Mouse (Mus musculus): ENCODE results near the gene Ush1c. TPM values are rescaled to one million over a fixed set of nuclear protein-coding genes. Genes with fewer than 3 reads are reported as not detected.

The Ush1c gene
- total and polyA plus RNA-seq, 2 experiments from 2014 or later = 1.6 to 1.9 TPM

DNA sequence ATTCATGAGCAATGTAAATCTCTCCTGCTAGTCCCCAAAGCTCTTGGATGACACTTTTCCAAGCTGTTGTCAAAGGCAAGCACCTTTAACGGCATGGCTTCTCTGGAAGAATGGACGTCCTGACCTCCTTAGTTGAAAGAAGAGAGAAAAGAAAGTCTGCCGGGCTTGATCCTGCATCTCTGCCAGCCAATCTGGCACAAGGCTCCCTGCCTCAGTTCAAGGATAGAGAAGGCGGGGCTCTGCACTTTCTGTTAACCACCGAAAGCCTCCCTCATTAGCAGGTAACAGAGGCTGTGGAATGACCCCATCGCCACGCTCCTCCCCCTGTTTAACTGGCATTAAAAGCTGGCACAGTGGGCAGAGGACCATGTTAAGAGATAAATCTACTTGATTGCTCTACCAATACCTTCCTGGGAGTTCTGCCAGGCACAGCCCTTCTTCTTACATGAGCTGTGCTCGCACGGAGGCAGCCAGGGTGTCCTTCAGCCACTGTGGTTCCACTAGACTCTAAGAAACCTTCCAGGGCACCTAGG is 85.4 kb downstream of the Ush1c start:
- no peaks in the 10 kb centered on the region for H3K4me1 ChIP-seq (ENCODE audit: insufficient read depth)
- no peaks in the 10 kb centered on the region for H3K27me3 ChIP-seq (ENCODE audit: insufficient read depth, low read length)
- no peak overlapping the region for H3K4me3 ChIP-seq (ENCODE audit: low read depth, low read length)
- 28% methylated on average over 9 of the region's 9 CpGs for WGBS
- no peak overlapping the region for H3K4me2 ChIP-seq (ENCODE audit: low read depth)
- H3K9me3 ChIP-seq (ENCODE audit: low read length) = no peaks in the 10 kb centered on the region
- H3K27ac ChIP-seq (ENCODE audit: low read depth, low read length) = no peak overlapping the region
- ATAC-seq = no peak
- TF ChIP-seq CTCF (IDR thresholded peaks at IDR 0.05; ENCODE audit: low read depth) = no peak
- no peak overlapping the region for H3K9ac ChIP-seq
- DNase-seq = no peak
- no peaks in the 10 kb centered on the region for H3K36me3 ChIP-seq (ENCODE audit: insufficient read depth)

DNA sequence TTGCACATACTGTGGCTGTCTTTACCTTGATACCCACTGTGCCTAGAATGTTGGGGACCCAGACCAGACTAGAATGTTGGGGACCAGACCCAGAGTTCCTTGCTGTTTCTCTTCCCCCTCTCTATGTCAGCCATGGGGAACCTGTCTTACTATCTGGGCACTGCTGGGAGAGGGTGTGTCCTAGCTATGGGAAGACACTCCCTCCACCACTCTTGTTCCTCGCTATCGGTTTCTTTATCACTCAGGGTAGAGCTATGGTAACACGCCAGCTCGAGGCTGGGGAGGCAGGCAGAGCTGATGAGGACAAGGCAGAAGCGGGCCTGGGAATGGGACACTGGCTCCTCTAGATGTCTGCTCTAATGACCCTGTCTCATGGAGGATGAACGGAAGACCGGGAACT is 90.9 kb downstream of the Ush1c start:
- DNase-seq (no peak), ATAC-seq (no peak)
- no peak for TF ChIP-seq CTCF (IDR thresholded peaks at IDR 0.05; ENCODE audit: low read depth)
- Histone ChIP-seq H3K27me3 (ENCODE audit: insufficient read depth, low read length) (no peaks in the 10 kb centered on the region), H3K9ac (no peak overlapping the region), H3K4me1 (ENCODE audit: insufficient read depth) (no peaks in the 10 kb centered on the region), H3K27ac (ENCODE audit: low read depth, low read length) (0 out of 2 replicates have a peak overlapping the region, but pooled peaks have one; percentile 35), H3K9me3 (ENCODE audit: low read length) (no peaks in the 10 kb centered on the region), H3K36me3 (ENCODE audit: insufficient read depth) (no peaks in the 10 kb centered on the region), H3K4me2 (ENCODE audit: low read depth) (no peak overlapping the region), H3K4me3 (ENCODE audit: low read depth, low read length) (no peak overlapping the region)
- WGBS = 88% methylated on average over 7 of the region's 7 CpGs

DNA sequence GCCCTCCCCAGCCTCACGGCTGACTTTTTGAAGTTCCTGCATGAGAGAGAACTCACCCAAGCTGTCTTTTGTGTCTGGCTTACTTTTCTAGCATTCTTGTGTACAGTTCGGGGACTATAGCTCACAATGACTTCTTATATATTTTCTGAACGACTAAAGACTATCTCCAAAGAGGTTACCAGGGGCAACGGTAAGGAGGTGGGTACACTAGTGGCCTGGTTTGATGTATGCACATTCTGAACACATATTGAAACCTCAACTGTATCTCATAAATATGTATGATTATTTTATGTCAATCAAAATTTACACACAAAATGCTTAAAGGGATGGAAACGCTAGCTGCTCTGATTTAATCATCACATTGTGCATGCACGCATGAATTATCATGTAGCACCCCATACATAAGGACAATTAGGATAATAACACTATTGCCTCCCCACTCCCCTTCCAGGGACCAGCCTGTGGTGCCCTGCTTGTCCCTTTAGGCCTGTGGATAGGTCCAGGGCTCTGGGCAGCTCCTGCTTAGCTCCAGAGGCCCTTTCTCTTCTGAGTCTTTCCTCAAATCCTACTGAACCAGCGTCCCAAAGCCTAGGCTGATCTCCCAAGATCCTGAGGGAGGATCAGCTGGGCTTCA is 91.5 kb downstream of the Ush1c start:
- no peak for TF ChIP-seq CTCF (IDR thresholded peaks at IDR 0.05; ENCODE audit: low read depth)
- Histone ChIP-seq H3K9me3 (ENCODE audit: low read length) (no peaks in the 10 kb centered on the region), H3K4me1 (ENCODE audit: insufficient read depth) (no peaks in the 10 kb centered on the region), H3K9ac (no peak overlapping the region), H3K27ac (ENCODE audit: low read depth, low read length) (0 out of 2 replicates have a peak overlapping the region, but pooled peaks have one; percentile 35), H3K4me3 (ENCODE audit: low read depth, low read length) (no peak overlapping the region), H3K27me3 (ENCODE audit: insufficient read depth, low read length) (no peaks in the 10 kb centered on the region), H3K36me3 (ENCODE audit: insufficient read depth) (no peaks in the 10 kb centered on the region), H3K4me2 (ENCODE audit: low read depth) (no peak overlapping the region)
- DNase-seq = no peak
- WGBS = 36% methylated on average over 7 of the region's 7 CpGs
- ATAC-seq = peak; percentile 51; the same call in 1 of the 2 replicates

Other genes starting within 250 kb of the Ush1c start
- 0.54 and 0.62 TPM in 2 replicates for gene Abcc6, start 208.2 kb downstream of the Ush1c start, total RNA-seq (2014; rRNA removed)
- gene Abcc6, start 208.2 kb downstream of the Ush1c start, polyA plus RNA-seq (2015; fragmentation: Nextera tagmentation; extraction: Ambion mirVana) = 0.11 and 0.34 TPM in 2 replicates
- 40.5 and 41.1 TPM in 2 replicates for gene Nomo1, start 204.8 kb downstream of the Ush1c start, total RNA-seq (2014; rRNA removed)
- 27.3 and 32.9 TPM in 2 replicates for gene Nomo1, start 204.8 kb downstream of the Ush1c start, polyA plus RNA-seq (2015; fragmentation: Nextera tagmentation; extraction: Ambion mirVana)
- gene Kcnj11, start 137.7 kb downstream of the Ush1c start, total RNA-seq (2014; rRNA removed) = 13.1 TPM in 2 replicates
- 2.6 TPM in 2 replicates for gene Kcnj11, start 137.7 kb downstream of the Ush1c start, polyA plus RNA-seq (2015; fragmentation: Nextera tagmentation; extraction: Ambion mirVana)
- gene Abcc8, start 58.5 kb downstream of the Ush1c start, total RNA-seq (2014; rRNA removed) = 11.5 and 18.9 TPM in 2 replicates
- 6.7 and 7.0 TPM in 2 replicates for gene Abcc8, start 58.5 kb downstream of the Ush1c start, polyA plus RNA-seq (2015; fragmentation: Nextera tagmentation; extraction: Ambion mirVana)
- 0.08 TPM in 1 of 2 replicates, not detected in the other for gene Otog, start 2.5 kb upstream of the Ush1c start, total RNA-seq (2014; rRNA removed)
- gene Otog, start 2.5 kb upstream of the Ush1c start, polyA plus RNA-seq (2015; fragmentation: Nextera tagmentation; extraction: Ambion mirVana) = 0.02 and 0.03 TPM in 2 replicates
- not detected in 2 replicates for gene Myod1, start 138.0 kb upstream of the Ush1c start, total RNA-seq (2014; rRNA removed)
- 0.19 TPM in 1 of 2 replicates, not detected in the other for gene Myod1, start 138.0 kb upstream of the Ush1c start, polyA plus RNA-seq (2015; fragmentation: Nextera tagmentation; extraction: Ambion mirVana)
- 19.2 and 23.3 TPM in 2 replicates for gene Kcnc1, start 158.0 kb upstream of the Ush1c start, total RNA-seq (2014; rRNA removed)
- gene Kcnc1, start 158.0 kb upstream of the Ush1c start, polyA plus RNA-seq (2015; fragmentation: Nextera tagmentation; extraction: Ambion mirVana) = 9.3 and 22.8 TPM in 2 replicates

Data from forebrain, postnatal 0 days (tissue).